In genomic region chr15:86203292-86203793, GRCm38 (mm10) we compare ENCODE assay signal across 11 mouse cellular contexts. TPM values are rescaled to one million over a fixed set of nuclear protein-coding genes. Genes with fewer than 3 reads are reported as not detected.
A peak's percentile ranks its signal among the peaks of the same experiment; 100 is the strongest.
DNase-seq lines count a peak whose midpoint lies in the region; ATAC-seq and TF ChIP-seq lines count a peak whose summit lies in the region.
"Had no signal": no experiment of that assay in that cellular context is flagged by ENCODE, and none has a peak within 500 bp of the region (broad histone marks: within the 10 kb centered on the region; RNA-seq: fewer than 3 reads in every experiment).

No protein-coding gene starts in this region.

- no peak for TF ChIP-seq POLR2A in heart, adult 2 months (IDR thresholded peaks at IDR 0.05; ENCODE audit: insufficient read depth, low read depth, low read length)
- TF ChIP-seq POLR2A in liver, adult 2 months (IDR thresholded peaks at IDR 0.05; ENCODE audit: extremely low read depth, insufficient read depth, low read length), result no peak
- no peak for TF ChIP-seq POLR2A in bone marrow, adult 2 months (IDR thresholded peaks at IDR 0.05; ENCODE audit: borderline replicate concordance, control insufficient read depth, low read depth, low read length)

- H3K27ac ChIP-seq in heart, adult 2 months, result peak overlapping the region; percentile 29
- H3K27ac ChIP-seq in liver, adult 2 months (replicated peaks; ENCODE audit: insufficient read depth, low read depth, low read length), result peak overlapping the region; percentile 29; the same call in 1 of the 2 replicates
- H3K27ac ChIP-seq in bone marrow, adult 2 months (ENCODE audit: control insufficient read depth, insufficient read depth, low read depth, low read length, poor library complexity), result peak overlapping the region; percentile 66
- H3K27ac ChIP-seq in liver, postnatal 0 days (ENCODE audit: low read depth), result peak overlapping the region; percentile 59
- H3K27ac ChIP-seq: hindbrain, postnatal 0 days had no signal

- no peak overlapping the region for H3K9ac ChIP-seq in heart, adult 2 months (ENCODE audit: low read depth, low read length)
- H3K9ac ChIP-seq in liver, adult 2 months (ENCODE audit: low read depth, low read length), result no peak overlapping the region; the same call in 1 of the 2 replicates
- no peak overlapping the region for H3K9ac ChIP-seq in liver, postnatal 0 days (replicated peaks)

- no peak for ATAC-seq in liver, postnatal 0 days
- ATAC-seq: forebrain, embryonic 16.5 days; hindbrain, postnatal 0 days had no signal

- peaks cover 21% of the 10 kb centered on the region for H3K4me1 ChIP-seq in heart, adult 2 months (ENCODE audit: control insufficient read depth, insufficient read depth, low read length)
- 0 out of 2 replicates have a peak, but pooled peaks cover 2% of the 10 kb centered on the region for H3K4me1 ChIP-seq in liver, adult 2 months (ENCODE audit: control insufficient read depth, insufficient read depth, low read length)
- H3K4me1 ChIP-seq in bone marrow, adult 2 months (ENCODE audit: control insufficient read depth, insufficient read depth, low read length), result peaks cover 12% of the 10 kb centered on the region
- peaks cover 39% of the 10 kb centered on the region for H3K4me1 ChIP-seq in liver, postnatal 0 days (ENCODE audit: insufficient read depth)

- no peak for TF ChIP-seq CTCF in heart, adult 2 months (IDR thresholded peaks at IDR 0.05)
- no peak for TF ChIP-seq CTCF in liver, adult 2 months (IDR thresholded peaks at IDR 0.05; ENCODE audit: low read depth, low read length)
- no peak for TF ChIP-seq CTCF in bone marrow, adult 2 months (IDR thresholded peaks at IDR 0.05; ENCODE audit: control insufficient read depth, insufficient read depth, low read length)
- no peak for TF ChIP-seq CTCF in liver, postnatal 0 days (IDR thresholded peaks at IDR 0.05; ENCODE audit: low read depth)

- H3K79me2 ChIP-seq in heart, adult 2 months (replicated peaks; ENCODE audit: control insufficient read depth, insufficient read depth, low read length), result no peaks in the 10 kb centered on the region
- no peaks in the 10 kb centered on the region for H3K79me2 ChIP-seq in liver, adult 2 months (ENCODE audit: control insufficient read depth, insufficient read depth, low read length)

- no peak for DNase-seq in heart, adult 2 months
- DNase-seq in heart, adult 9 months (ENCODE audit: low spot score in 2 of 2), result no peak
- no peak for DNase-seq in liver, adult 2 months (ENCODE audit: extremely low read depth, low read depth, low spot score)
- DNase-seq in liver, result no peak
- DNase-seq in liver, postnatal 0 days, result no peak
- no peak for DNase-seq in ovary, postnatal 14 days (ENCODE audit: low spot score)
- no peak for DNase-seq in layer of hippocampus, postnatal 36 days
- DNase-seq: cerebellum, postnatal 36 days had no signal

- TF ChIP-seq EP300 in heart, adult 2 months (IDR thresholded peaks at IDR 0.05; ENCODE audit: insufficient read depth, low read depth, low read length), result no peak
- TF ChIP-seq EP300 in liver, postnatal 0 days (IDR thresholded peaks at IDR 0.05; ENCODE audit: low read depth), result no peak

- 86% methylated on average over 7 of the region's 7 CpGs for WGBS in heart, adult 2 months
- WGBS in liver, adult 2 months, result 85% methylated on average over 7 of the region's 7 CpGs
- WGBS in bone marrow, adult 2 months, result 50% methylated on average over 7 of the region's 7 CpGs
- whole genome bisulfite sequencing in liver, postnatal 0 days (ENCODE audit: insufficient replicate concordance), result 68% methylated on average over 7 of the region's 7 CpGs

- no peak overlapping the region for H3K4me3 ChIP-seq in heart, adult 2 months
- no peak overlapping the region for H3K4me3 ChIP-seq in liver, adult 2 months (ENCODE audit: insufficient read depth, low read depth, low read length)
- no peak overlapping the region for H3K4me3 ChIP-seq in bone marrow, adult 2 months (replicated peaks; ENCODE audit: control insufficient read depth, low read depth, low read length)
- no peak overlapping the region for H3K4me3 ChIP-seq in liver, postnatal 0 days (ENCODE audit: low read depth, low read length)

- no peaks in the 10 kb centered on the region for H3K9me3 ChIP-seq in liver, postnatal 0 days (ENCODE audit: low read length)

- intact Hi-C loops in heart, adult 2 months (cut with DNase I), result loop anchor here (5.0 kb wide), 1 partner anchor 66 kb away; no protein-coding TSS in a partner anchor

- no peaks in the 10 kb centered on the region for H3K27me3 ChIP-seq in heart, adult 2 months (ENCODE audit: control insufficient read depth, insufficient read depth, low read length)
- H3K27me3 ChIP-seq in liver, adult 2 months (ENCODE audit: control insufficient read depth, insufficient read depth, low read length), result no peaks in the 10 kb centered on the region
- H3K27me3 ChIP-seq in liver, postnatal 0 days (ENCODE audit: insufficient read depth, low read length), result no peaks in the 10 kb centered on the region

- no peak overlapping the region for H3K4me2 ChIP-seq in liver, postnatal 0 days (ENCODE audit: low read depth, low read length)

- no peaks in the 10 kb centered on the region for H3K36me3 ChIP-seq in heart, adult 2 months (ENCODE audit: control insufficient read depth, insufficient read depth, low read length)
- no peaks in the 10 kb centered on the region for H3K36me3 ChIP-seq in liver, adult 2 months (ENCODE audit: control insufficient read depth, insufficient read depth, low read length)
- no peaks in the 10 kb centered on the region for H3K36me3 ChIP-seq in liver, postnatal 0 days (replicated peaks; ENCODE audit: insufficient read depth, low read length)

RNA-seq across cellular contexts. Expression of gene Tbc1d22a, which starts 10.9 kb away (rescaled TPM):
- total RNA-seq in heart, adult 2 months (2021), result 10 to 100 TPM; 21.8 to 25.6 TPM
- polyA plus RNA-seq in heart, adult 2 months (2012; rRNA removed), result 23.2 and 30.1 TPM in 2 replicates
- total RNA-seq in liver, adult 2 months (2014; rRNA removed), result 9.6 and 13.2 TPM in 2 replicates
- polyA plus RNA-seq in liver, adult 2 months (2012; rRNA removed), result 14.1 and 14.3 TPM in 2 replicates
- polyA plus RNA-seq in bone marrow, adult 2 months (2011; ENCODE audit: insufficient read depth, insufficient read length, low replicate concordance, missing spikeins), result 5.2 and 16.3 TPM in 2 replicates
- 6.0 and 6.4 TPM in 2 replicates for polyA plus RNA-seq in liver, postnatal 0 days (2015; fragmentation: Nextera tagmentation; extraction: Ambion mirVana)
- total RNA-seq in layer of hippocampus, postnatal 36 days (2021), result 10 to 100 TPM; 35.0 to 35.4 TPM

RNA-seq across cellular contexts. Expression of gene Cerk, which starts 17.4 kb away (rescaled TPM):
- total RNA-seq in heart, adult 2 months (2021), result 10 to 100 TPM; 30.4 to 33.5 TPM
- 26.0 and 38.0 TPM in 2 replicates for polyA plus RNA-seq in heart, adult 2 months (2012; rRNA removed)
- total RNA-seq in liver, adult 2 months (2014; rRNA removed), result 3.0 and 3.7 TPM in 2 replicates
- 2.6 and 2.7 TPM in 2 replicates for polyA plus RNA-seq in liver, adult 2 months (2012; rRNA removed)
- polyA plus RNA-seq in bone marrow, adult 2 months (2011; ENCODE audit: insufficient read depth, insufficient read length, low replicate concordance, missing spikeins), result 23.0 and 42.5 TPM in 2 replicates
- polyA plus RNA-seq in liver, postnatal 0 days (2015; fragmentation: Nextera tagmentation; extraction: Ambion mirVana), result 5.5 and 6.1 TPM in 2 replicates
- total RNA-seq in layer of hippocampus, postnatal 36 days (2021), result 10 to 100 TPM; 44.8 to 46.3 TPM
